Mouse (Mus musculus) myocyte (in vitro differentiated cells): ENCODE measurements at regions not wholly inside any gene's neighbourhood (a gene's known extent, or its start where the extent isn't known, plus 50 kb on each side); places are given as distances from the start of the nearest gene placed in this dataset.

Experiments
- CEBPB ChIP-seq: IDR thresholded peaks from 2 replicates; pipeline ENCODE4 v1.6.1; 2011; ENCODE audit warnings: mild to moderate bottlenecking, moderate library complexity; ENCODE audit not compliant: poor library complexity, insufficient read depth, severe bottlenecking
- E2F4 ChIP-seq: IDR thresholded peaks from one replicate; pipeline ENCODE4 v1.6.1; 2011; ENCODE audit warnings: mild to moderate bottlenecking, control low read depth, moderate library complexity; ENCODE audit not compliant: insufficient read depth
- MAX ChIP-seq: IDR thresholded peaks from one replicate; pipeline ENCODE4 v1.6.1; 2011; ENCODE audit warnings: low read depth, mild to moderate bottlenecking, control low read depth
- POLR2A ChIP-seq: IDR thresholded peaks from one replicate; pipeline ENCODE4 v1.6.1; 2011; ENCODE audit warnings: low read depth, mild to moderate bottlenecking, control low read depth, moderate library complexity; ENCODE audit not compliant: insufficient read length
- POLR2AphosphoS2 ChIP-seq: IDR thresholded peaks from one replicate; pipeline ENCODE4 v1.6.1; 2011; ENCODE audit warnings: low read depth, control low read depth; ENCODE audit not compliant: insufficient read length
- SRF ChIP-seq: IDR thresholded peaks from one replicate; pipeline ENCODE4 v1.6.1; 2011; ENCODE audit warnings: low read depth; ENCODE audit not compliant: control insufficient read depth, insufficient read length
- TCF12 ChIP-seq: IDR thresholded peaks from one replicate; pipeline ENCODE4 v1.6.1; 2011; ENCODE audit warnings: mild to moderate bottlenecking, control low read depth; ENCODE audit not compliant: poor library complexity, insufficient read depth, severe bottlenecking
- USF1 ChIP-seq: IDR thresholded peaks from one replicate; pipeline ENCODE4 v1.6.1; 2011; ENCODE audit warnings: low read depth, mild to moderate bottlenecking, control low read depth, moderate library complexity

GRCm38 (mm10) chr13:35398192-35398591 is 261.4 kb upstream of the Cdyl start:
- no peak for TF ChIP-seq USF1
- no peak for TF ChIP-seq SRF
- no peak for TF ChIP-seq MAX
- no peak for TF ChIP-seq TCF12
- TF ChIP-seq E2F4 = no peak
- no peak for TF ChIP-seq POLR2A
- TF ChIP-seq POLR2AphosphoS2 = no peak
- TF ChIP-seq CEBPB = no peak
